Mouse (Mus musculus) adipocyte (in vitro differentiated cells): Measurements from ENCODE around the gene Skiv2l.
"Not testable (repeated sequence)": the region's sequence is repeated elsewhere in the genome, so short reads cannot be mapped to it uniquely, and the experiment has no call there.

Experiments
- DNase-seq: peaks from one replicate; pipeline ENCODE4 v3.0.0-alpha.2; 2016; ENCODE audit warnings: low spot score

Skiv2l gene

GRCm38 (mm10) chr17:34811275-34811674 is 38.7 kb downstream of the Skiv2l start:
- DNase-seq: no peak

- not testable (repeated sequence) for DNase-seq
Measured at GRCm38 (mm10) chr17:34810811-34811210, 39.2 kb downstream of the Skiv2l start.

- not testable (repeated sequence) for DNase-seq
Measured at GRCm38 (mm10) chr17:34810411-34810810, 39.6 kb downstream of the Skiv2l start.

GRCm38 (mm10) chr17:34808599-34809205 is 41.3 kb downstream of the Skiv2l start:
- DNase-seq: no peak

GRCm38 (mm10) chr17:34807176-34807575 is 42.8 kb downstream of the Skiv2l start:
- no peak for DNase-seq

- no peak for DNase-seq
Measured at GRCm38 (mm10) chr17:34804871-34805562, 45.0 kb downstream of the Skiv2l start.

GRCm38 (mm10) chr17:34804301-34804700 is 45.7 kb downstream of the Skiv2l start, which contains the start of gene Cyp21a1:
Cyp21a1 (minus strand) TSS chr17:34804561.
- DNase-seq: not testable (repeated sequence)

- not testable (repeated sequence) for DNase-seq
Measured at GRCm38 (mm10) chr17:34803367-34803766, 46.6 kb downstream of the Skiv2l start.

- DNase-seq: not testable (repeated sequence)
Measured at GRCm38 (mm10) chr17:34802756-34803155, 47.3 kb downstream of the Skiv2l start.

- DNase-seq: not testable (repeated sequence)
Measured at GRCm38 (mm10) chr17:34800781-34801305, 49.2 kb downstream of the Skiv2l start.

- DNase-seq: no peak
Measured at GRCm38 (mm10) chr17:34799531-34799925, 50.5 kb downstream of the Skiv2l start.

- no peak for DNase-seq
Measured at GRCm38 (mm10) chr17:34798866-34799530, 51.0 kb downstream of the Skiv2l start.

GRCm38 (mm10) chr17:34798071-34798470 is 51.9 kb downstream of the Skiv2l start:
- DNase-seq: not testable (repeated sequence)

- DNase-seq: not testable (repeated sequence)
Measured at GRCm38 (mm10) chr17:34797211-34797995, 52.6 kb downstream of the Skiv2l start.

GRCm38 (mm10) chr17:34796311-34797140 is 53.5 kb downstream of the Skiv2l start:
- no peak for DNase-seq

GRCm38 (mm10) chr17:34795633-34796032 is 54.4 kb downstream of the Skiv2l start:
- DNase-seq: peak; percentile 60

GRCm38 (mm10) chr17:34795016-34795415 is 55.0 kb downstream of the Skiv2l start:
- no peak for DNase-seq
